Mouse (Mus musculus) C2C12 (cell line): ENCODE measurements around the gene Nop9.

ENCODE experiments used
- CTCF ChIP-seq: IDR thresholded peaks from one replicate; pipeline ENCODE4 v1.5.1; 2011; ENCODE audit not compliant: control insufficient read depth, insufficient read depth, insufficient read length
- FOSL1 ChIP-seq: IDR thresholded peaks from one replicate; pipeline ENCODE4 v1.8.0; 2011; ENCODE audit warnings: mild to moderate bottlenecking, low read length; ENCODE audit not compliant: poor library complexity, insufficient read depth, severe bottlenecking
- MAX ChIP-seq: IDR thresholded peaks from one replicate; pipeline ENCODE4 v1.6.1; 2011; ENCODE audit warnings: mild to moderate bottlenecking, control low read depth
- MYOD1 ChIP-seq: IDR thresholded peaks from one replicate; pipeline ENCODE4 v1.6.1; 2011; ENCODE audit warnings: low read depth; ENCODE audit not compliant: control insufficient read depth, insufficient read length
- MYOG ChIP-seq: IDR thresholded peaks from one replicate; pipeline ENCODE4 v1.6.1; 2011; ENCODE audit not compliant: control insufficient read depth, insufficient read length; ENCODE audit errors: extremely low read depth

- TF ChIP-seq CTCF (no peak), MYOG (no peak), MAX (no peak), MYOD1 (no peak), FOSL1 (no peak)
Measured at GRCm38 (mm10) chr14:55713007-55713728, 32.3 kb upstream of the Nop9 start.
